Mouse (Mus musculus): ENCODE results near the gene Plekha1.

DNA sequence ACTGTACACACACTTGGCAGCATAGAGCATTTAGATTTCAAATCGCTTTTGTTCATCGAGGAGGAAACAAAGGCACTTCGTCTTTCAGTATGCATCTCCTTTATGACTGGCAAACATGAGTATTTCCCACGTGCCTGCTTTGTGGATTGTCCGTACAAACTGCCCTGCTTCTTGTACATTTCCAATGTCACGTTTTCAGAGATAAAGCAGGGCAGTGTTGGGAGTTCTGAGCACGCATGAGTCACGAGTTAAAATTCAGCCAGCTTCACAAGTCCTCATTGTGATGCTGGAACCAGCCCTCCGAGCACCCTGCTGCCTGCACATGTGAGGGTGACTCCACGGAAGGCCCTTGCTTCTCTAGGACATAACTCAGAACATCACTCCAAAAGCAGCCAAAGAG is 45.9 kb upstream of the Plekha1 start:
- TF ChIP-seq CTCF (IDR thresholded peaks at IDR 0.05; ENCODE audit: low read depth, low read length) (no peak), POLR2A (IDR thresholded peaks at IDR 0.05; ENCODE audit: borderline replicate concordance, low read depth, low read length) (no peak)
